Mouse (Mus musculus): ENCODE measurements around the gene Dbn1. TPM values are rescaled to one million over a fixed set of nuclear protein-coding genes. Genes with fewer than 3 reads are reported as not detected.

Gene Dbn1
- total and polyA plus RNA-seq, 3 experiments, result 0.09 to 3.1 (median 0.59) TPM

GRCm38 (mm10) chr13:55473961-55474360, 13.9 kb downstream of the Dbn1 start:
- H3K4me1 ChIP-seq (ENCODE audit: control insufficient read depth in 1 of 2, insufficient read depth in 2 of 2), result peaks cover 6 to 33% of the 10 kb centered on the region in 2 experiments; a peak in 3 of 4 replicates
- H3K27me3 ChIP-seq (replicated peaks), result peaks cover 74% of the 10 kb centered on the region

DNA sequence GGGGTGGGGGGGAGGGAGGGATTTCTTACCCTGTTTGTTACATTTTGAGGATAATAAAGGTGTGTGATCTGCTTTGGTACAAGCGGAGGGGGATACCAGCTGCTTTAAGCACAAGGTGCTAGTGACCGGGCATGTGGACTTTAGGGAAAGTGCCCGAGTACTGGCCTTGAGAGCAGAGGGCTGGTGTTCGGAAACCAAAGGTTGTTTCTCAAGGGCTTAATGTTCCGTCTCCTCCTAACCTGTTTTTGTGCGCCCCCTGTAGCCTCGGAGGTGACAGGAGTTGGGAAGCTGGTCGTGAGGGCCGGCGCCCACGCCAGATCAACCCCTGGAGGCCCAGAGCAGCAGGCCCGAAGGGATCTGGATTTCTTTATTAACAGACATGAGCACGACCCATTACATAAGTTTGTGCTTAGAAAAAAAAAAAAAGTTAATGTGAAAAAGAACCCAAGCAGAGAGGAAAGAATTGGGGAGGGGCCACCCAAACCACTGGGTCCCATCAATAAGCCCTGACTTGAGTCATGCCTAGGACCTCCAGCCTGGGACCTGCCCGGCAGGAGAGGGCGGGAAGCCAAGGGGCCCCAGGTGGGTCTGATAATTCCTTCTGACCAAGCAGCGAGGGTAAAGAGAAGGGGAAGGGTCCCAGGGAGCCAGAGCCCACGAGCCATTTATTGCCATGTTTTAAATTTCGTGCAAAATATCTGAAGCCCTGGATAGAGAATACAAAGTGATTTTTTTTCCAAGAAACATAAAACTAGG, 14.7 kb downstream of the Dbn1 start:
- Histone ChIP-seq H3K4me2 (ENCODE audit: insufficient read depth, low read depth, poor library complexity, severe bottlenecking) (peak overlapping the region; percentile 88), H3K27me3 (replicated peaks) (peaks cover 70% of the 10 kb centered on the region), H3K27ac (ENCODE audit: insufficient read depth, low read depth) (no peak overlapping the region), H3K4me1 (ENCODE audit: control insufficient read depth in 1 of 2, insufficient read depth in 2 of 2) (peaks cover 2 to 30% of the 10 kb centered on the region in 2 experiments; a peak in 3 of 4 replicates), H3K9ac (ENCODE audit: insufficient read depth, low read depth) (peak overlapping the region; percentile 39), H3K9me3 (replicated peaks; ENCODE audit: low read length) (peaks cover 4% of the 10 kb centered on the region), H3K79me2 (replicated peaks; ENCODE audit: control insufficient read depth, extremely low read depth, insufficient read depth, poor library complexity, severe bottlenecking) (no peaks in the 10 kb centered on the region), H3K4me3 (replicated peaks in 1 of 3; ENCODE audit: low read depth in 2 of 3, low read length in 2 of 3, poor library complexity in 1 of 3) (peak overlapping the region; percentile 49 to 75 (median 50)), H3K36me3 (replicated peaks in 1 of 2; ENCODE audit: control insufficient read depth in 1 of 2, insufficient read depth in 1 of 2, low read length in 1 of 2) (no peaks in the 10 kb centered on the region)
- no peak for DNase-seq (ENCODE audit: extremely low read depth)
- dilution Hi-C loops (cut with MboI; ENCODE audit: extremely low pct_ligation_motif_present, extremely low pct_unique_long_range_greater_than_20kb, low sequenced_read_pairs), result no loop called here
- in situ Hi-C loops (cut with MboI; ENCODE audit: low pct_ligation_motif_present, low pct_unique_long_range_greater_than_20kb, low sequenced_read_pairs), result no loop called here
- TF ChIP-seq CTCF (conservative IDR thresholded peaks at IDR 0.05 in 1 of 2, IDR thresholded peaks at IDR 0.05 in 1 of 2; ENCODE audit: low read depth in 2 of 2, low read length in 2 of 2), result peak in 1 of 2 experiments; percentile 78; a peak in 2 of 4 replicates
- 0 out of 2 replicates have a peak, but pooled peaks have one; percentile 27 for TF ChIP-seq ZNF384 (IDR thresholded peaks at IDR 0.05; ENCODE audit: low read depth, low read length)
- 0 out of 2 replicates have a peak, but pooled peaks have one; percentile 25 for TF ChIP-seq ELF1 (IDR thresholded peaks at IDR 0.05; ENCODE audit: low read depth, low read length)
- TF ChIP-seq MAZ (IDR thresholded peaks at IDR 0.05; ENCODE audit: low read depth, low read length), result peak; percentile 60; the same call in 1 of the 2 replicates
- no peak for TF ChIP-seq NRF1 (IDR thresholded peaks at IDR 0.05; ENCODE audit: low read depth, low read length)
- no peak for TF ChIP-seq GABPA (IDR thresholded peaks at IDR 0.05; ENCODE audit: insufficient replicate concordance, low read depth, low read length)
- TF ChIP-seq POLR2A (IDR thresholded peaks at IDR 0.05; ENCODE audit: low read depth, low read length), result no peak
- TF ChIP-seq SMC3 (IDR thresholded peaks at IDR 0.05; ENCODE audit: low read depth, low read length), result peak; percentile 64
- TF ChIP-seq IRF4 (IDR thresholded peaks at IDR 0.05; ENCODE audit: low read depth, low read length), result peak; percentile 55; the same call in 1 of the 2 replicates
- no peak; the same call in 1 of the 2 replicates for TF ChIP-seq MEF2A (IDR thresholded peaks at IDR 0.05; ENCODE audit: borderline replicate concordance, low read depth, low read length)
- no peak for TF ChIP-seq BHLHE40 (IDR thresholded peaks at IDR 0.05; ENCODE audit: low read depth, low read length)
- no peak for TF ChIP-seq USF1 (IDR thresholded peaks at IDR 0.05; ENCODE audit: low read depth, low read length)
- TF ChIP-seq EP300 (IDR thresholded peaks at IDR 0.05; ENCODE audit: low read length), result no peak
- TF ChIP-seq MXI1 (IDR thresholded peaks at IDR 0.05; ENCODE audit: low read depth, low read length), result no peak
- TF ChIP-seq JUN (IDR thresholded peaks at IDR 0.05; ENCODE audit: insufficient read depth, low read depth, low read length), result no peak
- no peak for TF ChIP-seq ETS1 (conservative IDR thresholded peaks at IDR 0.05; ENCODE audit: low read depth, low read length)
- no peak for TF ChIP-seq ZMIZ1 (IDR thresholded peaks at IDR 0.05; ENCODE audit: low read depth, low read length)
- TF ChIP-seq POLR2AphosphoS2 (IDR thresholded peaks at IDR 0.05; ENCODE audit: low read depth, low read length), result no peak
- no peak for TF ChIP-seq ZC3H11A (IDR thresholded peaks at IDR 0.05; ENCODE audit: low read depth, low read length)
- no peak for TF ChIP-seq E2F4 (IDR thresholded peaks at IDR 0.05; ENCODE audit: insufficient replicate concordance, low read depth, low read length)
- peak; percentile 51; the same call in 1 of the 2 replicates for TF ChIP-seq NELFE (IDR thresholded peaks at IDR 0.05; ENCODE audit: low read depth, low read length)
- TF ChIP-seq TCF12 (IDR thresholded peaks at IDR 0.05; ENCODE audit: low read depth, low read length), result no peak
- no peak for TF ChIP-seq CHD1 (IDR thresholded peaks at IDR 0.05; ENCODE audit: low read depth, low read length)
- TF ChIP-seq CHD2 (IDR thresholded peaks at IDR 0.05; ENCODE audit: low read length), result no peak
- no peak for TF ChIP-seq KAT2A (IDR thresholded peaks at IDR 0.05; ENCODE audit: insufficient replicate concordance, low read length)
- no peak for TF ChIP-seq RCOR1 (conservative IDR thresholded peaks at IDR 0.05; ENCODE audit: low read depth, low read length)
- peak; percentile 44 for TF ChIP-seq RAD21 (IDR thresholded peaks at IDR 0.05; ENCODE audit: low read depth, low read length)
- no peak for TF ChIP-seq MAX (IDR thresholded peaks at IDR 0.05; ENCODE audit: low read length)
- peak; percentile 53; the same call in 1 of the 2 replicates for TF ChIP-seq MYC (IDR thresholded peaks at IDR 0.05; ENCODE audit: low read depth, low read length)
- peak; percentile 39; the same call in 1 of the 2 replicates for TF ChIP-seq HCFC1 (IDR thresholded peaks at IDR 0.05; ENCODE audit: low read depth, low read length)

More at GRCm38 (mm10) chr13:55473961-55474360, 13.9 kb downstream of the Dbn1 start:
- H3K36me3 ChIP-seq (replicated peaks in 1 of 2; ENCODE audit: control insufficient read depth in 1 of 2, insufficient read depth in 1 of 2, low read length in 1 of 2), result no peaks in the 10 kb centered on the region
- in situ Hi-C loops (cut with MboI; ENCODE audit: low pct_ligation_motif_present, low pct_unique_long_range_greater_than_20kb, low sequenced_read_pairs) (no loop called here), dilution Hi-C loops (cut with MboI; ENCODE audit: extremely low pct_ligation_motif_present, extremely low pct_unique_long_range_greater_than_20kb, low sequenced_read_pairs) (no loop called here)
- peak in 1 of 2 experiments; percentile 24; a peak in 2 of 4 replicates for TF ChIP-seq CTCF (conservative IDR thresholded peaks at IDR 0.05 in 1 of 2, IDR thresholded peaks at IDR 0.05 in 1 of 2; ENCODE audit: low read depth in 2 of 2, low read length in 2 of 2)
- TF ChIP-seq RCOR1 (conservative IDR thresholded peaks at IDR 0.05; ENCODE audit: low read depth, low read length), result no peak
- DNase-seq (ENCODE audit: extremely low read depth), result no peak
- no peak overlapping the region for H3K4me2 ChIP-seq (ENCODE audit: insufficient read depth, low read depth, poor library complexity, severe bottlenecking)
- peaks cover 4% of the 10 kb centered on the region for H3K9me3 ChIP-seq (replicated peaks; ENCODE audit: low read length)
- H3K9ac ChIP-seq (ENCODE audit: insufficient read depth, low read depth), result no peak overlapping the region
- no peak overlapping the region for H3K4me3 ChIP-seq (replicated peaks in 1 of 3; ENCODE audit: low read depth in 2 of 3, low read length in 2 of 3, poor library complexity in 1 of 3)
- no peak overlapping the region for H3K27ac ChIP-seq (ENCODE audit: insufficient read depth, low read depth)
- H3K79me2 ChIP-seq (replicated peaks; ENCODE audit: control insufficient read depth, extremely low read depth, insufficient read depth, poor library complexity, severe bottlenecking), result no peaks in the 10 kb centered on the region
